Mouse (Mus musculus): ENCODE measurements around the gene Brip1. TPM values are rescaled to one million over a fixed set of nuclear protein-coding genes. Genes with fewer than 3 reads are reported as not detected.

Brip1 gene
- polyA plus RNA-seq (2012; rRNA removed) = 1.5 and 1.7 TPM in 2 replicates

GRCm38 (mm10) chr11:86201037-86201786 lies at the start of gene Brip1:
Gene Brip1, minus strand, starts transcription at chr11:86201193.

Other genes starting within 250 kb of the Brip1 start
- 4.2 and 4.3 TPM in 2 replicates for gene Ints2, start 56.4 kb upstream of the Brip1 start, polyA plus RNA-seq (2012; rRNA removed)
- gene Med13, start 156.4 kb upstream of the Brip1 start, polyA plus RNA-seq (2012; rRNA removed) = 5.9 and 6.3 TPM in 2 replicates

Data from liver, embryonic 18 days (tissue).